In the genomic region with DNA sequence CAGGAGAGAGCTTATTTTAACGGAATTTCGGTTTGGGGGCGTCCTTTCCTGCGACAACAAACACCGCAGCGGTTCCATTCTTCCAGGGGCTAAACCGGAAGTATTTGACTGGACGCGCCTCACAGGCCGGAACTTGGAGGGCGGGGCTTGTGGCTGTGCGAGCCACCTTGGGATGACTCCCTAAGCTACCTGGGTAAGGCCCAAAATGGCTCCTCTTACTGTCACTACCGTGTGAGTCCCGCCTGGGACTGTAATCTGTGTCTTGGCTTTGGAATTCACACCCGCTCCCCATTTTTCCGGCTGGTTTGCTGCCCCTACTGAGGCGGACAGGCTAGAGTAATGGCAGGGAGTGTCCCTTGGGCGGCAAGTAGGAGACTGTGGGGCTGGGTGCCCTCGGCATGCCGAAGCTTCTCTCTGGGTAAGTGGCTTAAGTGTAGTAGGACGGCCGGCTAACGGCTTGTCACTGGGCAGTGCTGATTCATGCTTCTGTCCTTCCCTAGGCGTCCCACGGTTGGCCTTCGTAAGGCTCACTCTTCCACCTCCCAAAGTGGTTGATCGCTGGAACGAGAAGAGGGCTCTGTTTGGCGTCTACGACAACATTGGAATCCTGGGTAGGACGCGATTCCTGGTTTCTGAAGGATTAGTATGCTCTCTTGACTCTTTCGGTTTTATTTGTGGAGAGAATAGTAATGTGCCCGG, we compare ENCODE assay signal across 8 mouse cellular contexts. TPM values are rescaled to one million over a fixed set of nuclear protein-coding genes. Genes with fewer than 3 reads are reported as not detected.
DNase-seq lines count a peak whose midpoint lies in the region; ATAC-seq lines count a peak whose summit lies in the region.

No protein-coding gene starts in this region.

- H3K4me3 ChIP-seq in hindbrain, embryonic 11.5 days (ENCODE audit: low read depth, low read length) = peak overlapping the region; percentile 56

- H3K36me3 ChIP-seq in hindbrain, embryonic 11.5 days (ENCODE audit: control insufficient read depth, insufficient read depth, low read length) = 0 out of 2 replicates have a peak, but pooled peaks cover 8% of the 10 kb centered on the region

- peaks cover 3% of the 10 kb centered on the region; the same call in 1 of the 2 replicates for H3K4me1 ChIP-seq in hindbrain, embryonic 11.5 days (replicated peaks; ENCODE audit: control insufficient read depth, insufficient read depth, low read length)

- under 1% methylated on average over 34 of the region's 34 CpGs for WGBS in hindbrain, embryonic 11.5 days

- DNase-seq in MN1 (ENCODE audit: low spot score) = peak; percentile 94
- DNase-seq in cerebellum, adult 9-10 months = peak; percentile 95
- peak; percentile 83 to 92 for DNase-seq in frontal cortex, adult 2 months (ENCODE audit: extremely low spot score in 1 of 2, low spot score in 1 of 2)
- peak; percentile 96 for DNase-seq in hindbrain, embryonic 11.5 days (ENCODE audit: low spot score)
- peak; percentile 87 to 89 for DNase-seq in layer of hippocampus, postnatal 10 days (ENCODE audit: low spot score in 2 of 2)
- peak; percentile 95 for DNase-seq in lung, postnatal 10 days
- peak; percentile 89 for DNase-seq in ovary, postnatal 36 days (ENCODE audit: low spot score)
- DNase-seq in thymus, postnatal 25 days = peak; percentile 88

- H3K27ac ChIP-seq in hindbrain, embryonic 11.5 days (ENCODE audit: low read depth, low read length) = peak overlapping the region; percentile 96

- no peaks in the 10 kb centered on the region for H3K27me3 ChIP-seq in hindbrain, embryonic 11.5 days (ENCODE audit: control insufficient read depth, insufficient read depth, low read length)

- H3K9ac ChIP-seq in hindbrain, embryonic 11.5 days (ENCODE audit: low read depth, low read length) = peak overlapping the region; percentile 77

- peak overlapping the region; percentile 56 for H3K4me2 ChIP-seq in hindbrain, embryonic 11.5 days (replicated peaks; ENCODE audit: low read depth, low read length)

- ATAC-seq in hindbrain, embryonic 11.5 days (ENCODE audit: low FRiP score) = peak; percentile 96

- H3K9me3 ChIP-seq in hindbrain, embryonic 11.5 days (ENCODE audit: control insufficient read depth, low read length) = no peaks in the 10 kb centered on the region

RNA-seq across cellular contexts. Expression of gene Mrpl51, which starts 0.6 kb away (rescaled TPM):
- 46.7 and 48.7 TPM in 2 replicates for polyA plus RNA-seq in frontal cortex, adult 2 months (2012; rRNA removed)
- 184 and 189 TPM in 2 replicates for polyA plus RNA-seq in hindbrain, embryonic 11.5 days (2014; fragmentation: Nextera tagmentation; extraction: Ambion mirVana)
- total RNA-seq in layer of hippocampus, postnatal 10 days (2021) = 10 to 100 TPM; 73.5 to 75.9 TPM

RNA-seq across cellular contexts. Expression of gene Ncapd2, which starts 0.7 kb away (rescaled TPM):
- polyA plus RNA-seq in frontal cortex, adult 2 months (2012; rRNA removed) = 51.7 and 53.6 TPM in 2 replicates
- polyA plus RNA-seq in hindbrain, embryonic 11.5 days (2014; fragmentation: Nextera tagmentation; extraction: Ambion mirVana) = 109 and 110 TPM in 2 replicates
- total RNA-seq in layer of hippocampus, postnatal 10 days (2021) = 10 to 100 TPM; 31.8 to 36.1 TPM

RNA-seq across cellular contexts. Expression of gene Vamp1, which starts 23.2 kb away (rescaled TPM):
- 81.5 and 103 TPM in 2 replicates for polyA plus RNA-seq in frontal cortex, adult 2 months (2012; rRNA removed)
- polyA plus RNA-seq in hindbrain, embryonic 11.5 days (2014; fragmentation: Nextera tagmentation; extraction: Ambion mirVana) = 1.7 and 2.3 TPM in 2 replicates
- 10 to 100 TPM; 26.8 to 27.1 TPM for total RNA-seq in layer of hippocampus, postnatal 10 days (2021)

RNA-seq across cellular contexts. Expression of gene Gapdh, which starts 25.9 kb away (rescaled TPM):
- polyA plus RNA-seq in frontal cortex, adult 2 months (2012; rRNA removed) = 4,623 and 6,295 TPM in 2 replicates
- polyA plus RNA-seq in hindbrain, embryonic 11.5 days (2014; fragmentation: Nextera tagmentation; extraction: Ambion mirVana) = 2,070 and 2,095 TPM in 2 replicates
- 1,000 to 10,000 TPM; 1,523 to 1,789 TPM for total RNA-seq in layer of hippocampus, postnatal 10 days (2021)

RNA-seq across cellular contexts. Expression of gene Tapbpl, which starts 39.5 kb away (rescaled TPM):
- polyA plus RNA-seq in frontal cortex, adult 2 months (2012; rRNA removed) = 6.4 and 7.1 TPM in 2 replicates
- 1.0 and 2.2 TPM in 2 replicates for polyA plus RNA-seq in hindbrain, embryonic 11.5 days (2014; fragmentation: Nextera tagmentation; extraction: Ambion mirVana)
- total RNA-seq in layer of hippocampus, postnatal 10 days (2021) = 1 to 10 TPM; 2.9 to 3.0 TPM

Comparison
In these comparisons a context has a peak if more than half of its experiments do, and no peak if none do; other contexts are left out.
1. Peak in every context shown above with its lines: DNase-seq, ATAC-seq, H3K4me3 ChIP-seq and H3K27ac ChIP-seq.
2. RNA of gene Vamp1, which starts 23.2 kb away (polyA plus RNA-seq): 81.5 to 103 TPM in frontal cortex, adult 2 months; 1.7 to 2.3 TPM in hindbrain, embryonic 11.5 days; every median in the first group is over 10 times any median in the second.